ENCODE assay signal across 26 mouse cellular contexts in genomic region chr11:72583092-72583491, GRCm38 (mm10). TPM values are rescaled to one million over a fixed set of nuclear protein-coding genes. Genes with fewer than 3 reads are reported as not detected.
A peak's percentile ranks its signal among the peaks of the same experiment; 100 is the strongest.
DNase-seq lines count a peak whose midpoint lies in the region; ATAC-seq lines count a peak whose summit lies in the region.
"Had no signal": no experiment of that assay in that cellular context is flagged by ENCODE, and none has a peak within 500 bp of the region (broad histone marks: within the 10 kb centered on the region; RNA-seq: fewer than 3 reads in every experiment).

No protein-coding gene starts in this region.

- H3K27me3 ChIP-seq in liver, embryonic 13.5 days = peaks cover under 1% of the 10 kb centered on the region; the same call in 1 of the 2 replicates
- H3K27me3 ChIP-seq: forebrain, embryonic 13.5 days; hindbrain, embryonic 13.5 days; intestine, embryonic 15.5 days had no signal

- intact Hi-C loops in gastrocnemius, postnatal 14 days (cut with DNase I; ENCODE audit: low total_unique reads) = no loop called here

- DNase-seq in gastrocnemius, adult 8-10 months (ENCODE audit: low spot score in 2 of 2) = peak; percentile 24 to 42
- DNase-seq in gastrocnemius, postnatal 14 days = no peak
- DNase-seq in liver, embryonic 13.5 days = no peak
- no peak for DNase-seq in liver
- peak; percentile 72 for DNase-seq in skeletal muscle tissue, adult 2 months (ENCODE audit: low read depth, low spot score)
- DNase-seq in adrenal gland, adult 8-10 months = no peak
- DNase-seq: adrenal gland, adult 2 months; adrenal gland, postnatal 25 days; cerebellum, adult 11-12 months; cerebellum, adult 8-10 months; cerebellum, postnatal 14 days; heart, adult 18-20 months; heart, postnatal 10 days; heart, postnatal 36 days had no signal

- H3K4me1 ChIP-seq in liver, embryonic 13.5 days (replicated peaks) = peaks cover 21% of the 10 kb centered on the region
- H3K4me1 ChIP-seq: forebrain, embryonic 13.5 days; heart, embryonic 15.5 days; hindbrain, embryonic 13.5 days; intestine, embryonic 15.5 days had no signal

- WGBS in liver, embryonic 13.5 days (ENCODE audit: insufficient replicate concordance) = 74% methylated on average over 2 of the region's 2 CpGs

- H3K36me3 ChIP-seq in liver, embryonic 13.5 days = no peaks in the 10 kb centered on the region
- H3K36me3 ChIP-seq: forebrain, embryonic 10.5 days; heart, embryonic 12.5 days; heart, embryonic 15.5 days; hindbrain, embryonic 10.5 days; hindbrain, embryonic 13.5 days; intestine, embryonic 15.5 days had no signal

- H3K4me3 ChIP-seq in liver, embryonic 13.5 days (replicated peaks) = no peak overlapping the region
- H3K4me3 ChIP-seq: forebrain, embryonic 10.5 days; forebrain, embryonic 13.5 days; heart, embryonic 12.5 days; heart, embryonic 15.5 days; hindbrain, embryonic 10.5 days; hindbrain, embryonic 13.5 days; intestine, embryonic 15.5 days had no signal

- H3K9me3 ChIP-seq in liver, embryonic 13.5 days (replicated peaks) = no peaks in the 10 kb centered on the region
- H3K9me3 ChIP-seq: forebrain, embryonic 10.5 days; forebrain, embryonic 13.5 days; heart, embryonic 12.5 days; heart, embryonic 15.5 days; hindbrain, embryonic 10.5 days; hindbrain, embryonic 13.5 days; intestine, embryonic 15.5 days had no signal

- no peak overlapping the region for H3K9ac ChIP-seq in liver, embryonic 13.5 days
- H3K9ac ChIP-seq: forebrain, embryonic 13.5 days; heart, embryonic 12.5 days; heart, embryonic 15.5 days; hindbrain, embryonic 13.5 days; intestine, embryonic 15.5 days had no signal

- H3K27ac ChIP-seq in liver, embryonic 13.5 days = no peak overlapping the region
- H3K27ac ChIP-seq: forebrain, embryonic 10.5 days; forebrain, embryonic 13.5 days; heart, embryonic 15.5 days; hindbrain, embryonic 10.5 days; hindbrain, embryonic 13.5 days; intestine, embryonic 15.5 days had no signal

- no peak overlapping the region for H3K4me2 ChIP-seq in liver, embryonic 13.5 days
- H3K4me2 ChIP-seq: forebrain, embryonic 13.5 days; heart, embryonic 12.5 days; heart, embryonic 15.5 days; hindbrain, embryonic 13.5 days; intestine, embryonic 15.5 days had no signal

- peak; percentile 41; the same call in 1 of the 2 replicates for ATAC-seq in liver, embryonic 13.5 days (ENCODE audit: low read depth)
- ATAC-seq: CD4-positive, CD25-positive, alpha-beta regulatory T cell, adult 4 months; forebrain, embryonic 13.5 days; forebrain, embryonic 16.5 days; hindbrain, embryonic 16.5 days; intestine, embryonic 15.5 days had no signal

RNA-seq across cellular contexts. Expression of gene Ube2g1, which starts 24.0 kb away (rescaled TPM):
- total RNA-seq in gastrocnemius, adult 8-10 months (2022) = 100 to 1,000 TPM in 1 of 4 experiments, 10 to 100 TPM in 3; 76.7 to 101 (median 81.9) TPM
- total RNA-seq in gastrocnemius, postnatal 14 days (2021) = 10 to 100 TPM; 55.2 to 55.7 TPM
- 24.8 and 33.3 TPM in 2 replicates for polyA plus RNA-seq in liver, embryonic 13.5 days (2015; fragmentation: Nextera tagmentation; extraction: Ambion mirVana)
- total RNA-seq in adrenal gland, adult 8-10 months (2022) = 10 to 100 TPM; 40.7 to 55.4 (median 49.6) TPM

RNA-seq across cellular contexts. Expression of gene Spns3, which starts 32.8 kb away (rescaled TPM):
- total RNA-seq in gastrocnemius, adult 8-10 months (2022) = under 1 TPM in 3 of 4 experiments, not detected in 1; 0.29 to 0.38 (median 0.31) TPM
- total RNA-seq in gastrocnemius, postnatal 14 days (2021) = under 1 TPM in 1 of 2 experiments, not detected in 1; 0.10 TPM
- polyA plus RNA-seq in liver, embryonic 13.5 days (2015; fragmentation: Nextera tagmentation; extraction: Ambion mirVana) = 1.5 and 2.0 TPM in 2 replicates
- total RNA-seq in adrenal gland, adult 8-10 months (2022) = under 1 TPM in 3 of 4 experiments, not detected in 1; 0.12 to 0.25 (median 0.19) TPM
- total RNA-seq: heart, adult 18-20 months had no signal
- polyA plus RNA-seq: C2C12; embryonic facial prominence, embryonic 11.5 days; forebrain, embryonic 13.5 days; forebrain, embryonic 16.5 days; hindbrain, embryonic 16.5 days had no signal

Comparison
In these comparisons a context has a peak if more than half of its experiments do, and no peak if none do; other contexts are left out.
1. DNase-seq: peak in gastrocnemius, adult 8-10 months (2 of 2) and skeletal muscle tissue, adult 2 months (single experiment); none in gastrocnemius, postnatal 14 days (single experiment), liver, embryonic 13.5 days (single experiment), liver (single experiment) and adrenal gland, adult 8-10 months (single experiment).